Comparison of ENCODE assay signal across 13 mouse cellular contexts in genomic region chr6:149173831-149174625, GRCm38 (mm10). TPM values are rescaled to one million over a fixed set of nuclear protein-coding genes. Genes with fewer than 3 reads are reported as not detected.
A peak's percentile ranks its signal among the peaks of the same experiment; 100 is the strongest.
DNase-seq lines count a peak whose midpoint lies in the region; ATAC-seq and TF ChIP-seq lines count a peak whose summit lies in the region.
"Had no signal": no experiment of that assay in that cellular context is flagged by ENCODE, and none has a peak within 500 bp of the region (broad histone marks: within the 10 kb centered on the region; RNA-seq: fewer than 3 reads in every experiment).

No protein-coding gene starts in this region.

- no peaks in the 10 kb centered on the region for H3K27me3 ChIP-seq in kidney, embryonic 16.5 days (ENCODE audit: insufficient read depth, low read length)
- no peaks in the 10 kb centered on the region for H3K27me3 ChIP-seq in stomach, postnatal 0 days (ENCODE audit: control insufficient read depth, insufficient read depth, low read length)
- H3K27me3 ChIP-seq: heart, embryonic 15.5 days; limb, embryonic 15.5 days had no signal

- peaks cover 42% of the 10 kb centered on the region for H3K36me3 ChIP-seq in kidney, embryonic 16.5 days (ENCODE audit: insufficient read depth, low read length)
- peaks cover 10% of the 10 kb centered on the region for H3K36me3 ChIP-seq in stomach, postnatal 0 days (ENCODE audit: control insufficient read depth, insufficient read depth, low read length)

- DNase-seq in cerebellum, adult 9-10 months, result peak; percentile 14
- no peak for DNase-seq in cerebellum, adult 8-10 months
- no peak for DNase-seq in kidney, postnatal 36 days
- peak; percentile 20 to 41 for DNase-seq in adrenal gland, postnatal 36 days
- peak; percentile 18 for DNase-seq in heart, postnatal 4 days
- DNase-seq in stomach, postnatal 0 days (ENCODE audit: low spot score), result no peak
- no peak for DNase-seq in left cerebral cortex, adult 18-20 months (ENCODE audit: low spot score in 2 of 2)
- DNase-seq: B cell, adult 2 months had no signal

- H3K9me3 ChIP-seq in kidney, embryonic 16.5 days (ENCODE audit: low read length), result no peaks in the 10 kb centered on the region
- no peaks in the 10 kb centered on the region for H3K9me3 ChIP-seq in stomach, postnatal 0 days (ENCODE audit: control insufficient read depth, low read length)
- H3K9me3 ChIP-seq: limb, embryonic 15.5 days had no signal

- 21% methylated on average over 4 of the region's 4 CpGs for WGBS in kidney, embryonic 16.5 days
- 45% methylated on average over 4 of the region's 4 CpGs for WGBS in stomach, postnatal 0 days

- H3K4me2 ChIP-seq in kidney, embryonic 16.5 days (replicated peaks; ENCODE audit: low read depth, low read length), result no peak overlapping the region
- no peak overlapping the region for H3K4me2 ChIP-seq in stomach, postnatal 0 days (replicated peaks; ENCODE audit: low read depth)
- H3K4me2 ChIP-seq: heart, embryonic 15.5 days; limb, embryonic 15.5 days had no signal

- no peak for TF ChIP-seq CTCF in stomach, postnatal 0 days (IDR thresholded peaks at IDR 0.05; ENCODE audit: low read depth)

- no peaks in the 10 kb centered on the region; the same call in 1 of the 2 replicates for H3K4me1 ChIP-seq in kidney, embryonic 16.5 days (ENCODE audit: insufficient read depth, low read length)
- no peaks in the 10 kb centered on the region for H3K4me1 ChIP-seq in stomach, postnatal 0 days (replicated peaks; ENCODE audit: control insufficient read depth, insufficient read depth)
- H3K4me1 ChIP-seq: heart, embryonic 15.5 days; limb, embryonic 15.5 days had no signal

- no peak overlapping the region for H3K4me3 ChIP-seq in kidney, embryonic 16.5 days (ENCODE audit: low read length)
- no peak overlapping the region for H3K4me3 ChIP-seq in stomach, postnatal 0 days (ENCODE audit: low read depth, low read length)
- H3K4me3 ChIP-seq: heart, embryonic 15.5 days; limb, embryonic 15.5 days had no signal

- peak; percentile 61 for ATAC-seq in kidney, embryonic 16.5 days (ENCODE audit: low FRiP score, low TSS enrichment)
- no peak for ATAC-seq in stomach, postnatal 0 days (ENCODE audit: low FRiP score, low TSS enrichment)
- ATAC-seq: midbrain, embryonic 16.5 days had no signal

- no peak for TF ChIP-seq EP300 in stomach, postnatal 0 days (optimal IDR thresholded peaks at IDR 0.05)

- H3K27ac ChIP-seq in kidney, embryonic 16.5 days (ENCODE audit: low read length), result peak overlapping the region; percentile 55; the same call in 1 of the 2 replicates
- H3K27ac ChIP-seq in stomach, postnatal 0 days (replicated peaks), result no peak overlapping the region
- H3K27ac ChIP-seq: heart, embryonic 15.5 days; limb, embryonic 15.5 days had no signal

- H3K9ac ChIP-seq in kidney, embryonic 16.5 days (replicated peaks; ENCODE audit: low read length), result no peak overlapping the region
- no peak overlapping the region for H3K9ac ChIP-seq in stomach, postnatal 0 days (ENCODE audit: low read length)
- H3K9ac ChIP-seq: heart, embryonic 15.5 days; limb, embryonic 15.5 days had no signal

RNA-seq across cellular contexts. Expression of gene Amn1, which starts 14.5 kb away (rescaled TPM):
- polyA plus RNA-seq in kidney, embryonic 16.5 days (2015; fragmentation: Nextera tagmentation; extraction: Ambion mirVana), result 27.1 and 32.0 TPM in 2 replicates
- total RNA-seq in adrenal gland, postnatal 36 days (2021), result 10 to 100 TPM; 28.4 to 32.1 TPM
- 10 to 100 TPM; 21.0 to 25.7 TPM for total RNA-seq in heart, postnatal 4 days (2021)
- polyA plus RNA-seq in stomach, postnatal 0 days (2015; fragmentation: Nextera tagmentation; extraction: Ambion mirVana), result 20.1 and 20.2 TPM in 2 replicates
- total RNA-seq in left cerebral cortex, adult 18-20 months (2021), result 10 to 100 TPM; 28.5 to 30.6 TPM

RNA-seq across cellular contexts. Expression of gene Etfbkmt, which starts 34.4 kb away (rescaled TPM):
- 21.5 and 21.6 TPM in 2 replicates for polyA plus RNA-seq in kidney, embryonic 16.5 days (2015; fragmentation: Nextera tagmentation; extraction: Ambion mirVana)
- total RNA-seq in adrenal gland, postnatal 36 days (2021), result 10 to 100 TPM; 17.6 to 28.1 TPM
- total RNA-seq in heart, postnatal 4 days (2021), result 10 to 100 TPM; 12.2 to 15.7 TPM
- polyA plus RNA-seq in stomach, postnatal 0 days (2015; fragmentation: Nextera tagmentation; extraction: Ambion mirVana), result 12.6 and 12.9 TPM in 2 replicates
- 1 to 10 TPM; 1.5 to 3.6 TPM for total RNA-seq in left cerebral cortex, adult 18-20 months (2021)

RNA-seq across cellular contexts. Expression of gene Gm10203, which starts 44.1 kb away (rescaled TPM):
- not detected in 2 replicates for polyA plus RNA-seq in kidney, embryonic 16.5 days (2015; fragmentation: Nextera tagmentation; extraction: Ambion mirVana)
- not detected for total RNA-seq in adrenal gland, postnatal 36 days (2021)
- not detected for total RNA-seq in heart, postnatal 4 days (2021)
- polyA plus RNA-seq in stomach, postnatal 0 days (2015; fragmentation: Nextera tagmentation; extraction: Ambion mirVana), result not detected in 2 replicates
- not detected for total RNA-seq in left cerebral cortex, adult 18-20 months (2021)
- polyA plus RNA-seq: heart, embryonic 15.5 days; limb, embryonic 15.5 days; midbrain, embryonic 16.5 days; stomach, embryonic 16.5 days had no signal

Comparison
In these comparisons a context has a peak if more than half of its experiments do, and no peak if none do; other contexts are left out.
1. DNase-seq: peak in cerebellum, adult 9-10 months (single experiment), adrenal gland, postnatal 36 days (2 of 2) and heart, postnatal 4 days (single experiment); none in cerebellum, adult 8-10 months (single experiment), kidney, postnatal 36 days (0 of 2), stomach, postnatal 0 days (single experiment) and left cerebral cortex, adult 18-20 months (0 of 2).